Comparison of ENCODE assay signal across 9 mouse cellular contexts in the genomic region with DNA sequence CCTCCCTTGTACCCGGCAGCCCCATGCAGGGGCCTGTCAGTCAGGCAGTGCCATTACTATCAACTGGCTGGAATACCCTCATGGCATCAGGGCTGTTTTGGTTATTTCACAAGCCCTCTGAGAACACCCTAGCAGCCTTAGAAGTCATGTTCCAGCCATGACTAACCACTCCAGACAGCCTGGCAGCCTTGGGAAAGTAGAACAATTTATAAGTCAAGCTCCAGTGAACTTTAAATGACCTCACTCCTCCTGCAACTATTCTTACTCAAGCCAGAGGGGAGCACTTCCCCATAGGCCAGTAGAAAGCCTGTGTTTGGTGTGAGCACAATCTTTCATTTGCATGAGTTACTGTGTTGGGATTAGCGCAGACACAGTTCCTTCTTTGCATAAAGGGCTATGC.
DNase-seq lines count a peak whose midpoint lies in the region; ATAC-seq and TF ChIP-seq lines count a peak whose summit lies in the region.
"Had no signal": no experiment of that assay in that cellular context is flagged by ENCODE, and none has a peak within 500 bp of the region (broad histone marks: within the 10 kb centered on the region; RNA-seq: fewer than 3 reads in every experiment).

No protein-coding gene starts in this region.

- H3K27ac ChIP-seq in lung, embryonic 14.5 days (ENCODE audit: low read depth) = peak overlapping the region; percentile 42; the same call in 1 of the 2 replicates

- no peaks in the 10 kb centered on the region for H3K9me3 ChIP-seq in lung, embryonic 14.5 days (ENCODE audit: low read depth, low read length)

- peak; percentile 58; the same call in 1 of the 2 replicates for ATAC-seq in lung, embryonic 14.5 days (ENCODE audit: insufficient read depth)
- ATAC-seq in frontal cortex, adult (ENCODE audit: low TSS enrichment) = no peak

- WGBS in lung, embryonic 14.5 days = 57% methylated on average over 2 of the region's 2 CpGs

- H3K27me3 ChIP-seq in lung, embryonic 14.5 days (ENCODE audit: insufficient read depth, low read length) = no peaks in the 10 kb centered on the region

- H3K36me3 ChIP-seq in lung, embryonic 14.5 days (ENCODE audit: insufficient read depth) = no peaks in the 10 kb centered on the region

- TF ChIP-seq CTCF in lung, embryonic 14.5 days (IDR thresholded peaks at IDR 0.05; ENCODE audit: low read depth) = no peak

- H3K9ac ChIP-seq in lung, embryonic 14.5 days = no peak overlapping the region

- no peak overlapping the region for H3K4me2 ChIP-seq in lung, embryonic 14.5 days

- no peak overlapping the region for H3K4me3 ChIP-seq in lung, embryonic 14.5 days (ENCODE audit: low read depth, low read length)
- H3K4me3 ChIP-seq: erythroblast, embryonic 14.5 days had no signal

- peaks cover 6% of the 10 kb centered on the region for H3K4me1 ChIP-seq in lung, embryonic 14.5 days (ENCODE audit: insufficient read depth)

- peak; percentile 21 for DNase-seq in embryo, embryonic 10 days (ENCODE audit: low spot score)
- no peak for DNase-seq in embryo, embryonic 9.5 days (ENCODE audit: extremely low spot score)
- peak; percentile 87 for DNase-seq in A20 (ENCODE audit: low read depth, low spot score)
- peak; percentile 69 for DNase-seq in fibroblast of lung, adult 2 months (ENCODE audit: low read depth)
- DNase-seq in lung, embryonic 14.5 days = peak; percentile 53
- no peak for DNase-seq in thymus, postnatal 0 days (ENCODE audit: low spot score)
- no peak for DNase-seq in urinary bladder, postnatal 25 days (ENCODE audit: low spot score)

Comparison
In these comparisons a context has a peak if more than half of its experiments do, and no peak if none do; other contexts are left out.
1. DNase-seq: peak in embryo, embryonic 10 days (single experiment), A20 (single experiment), fibroblast of lung, adult 2 months (single experiment) and lung, embryonic 14.5 days (single experiment); none in embryo, embryonic 9.5 days (single experiment), thymus, postnatal 0 days (single experiment) and urinary bladder, postnatal 25 days (single experiment).